Mouse (Mus musculus): ENCODE data around the gene Plekha6.

Plekha6 gene

GRCm38 (mm10) chr1:133270336-133270735, 106.3 kb downstream of the Plekha6 start:
- DNase-seq (ENCODE audit: low read depth, low spot score) = peak; percentile 27

- no peak for DNase-seq (ENCODE audit: low read depth, low spot score)
These were observed 110.2 kb downstream of the Plekha6 start for GRCm38 (mm10) chr1:133274163-133274562.

- no peak for DNase-seq (ENCODE audit: low read depth, low spot score)
These were observed 113.0 kb downstream of the Plekha6 start for GRCm38 (mm10) chr1:133276983-133277382.

- no peak for DNase-seq (ENCODE audit: low read depth, low spot score)
These were observed 114.5 kb downstream of the Plekha6 start for GRCm38 (mm10) chr1:133278539-133278938.

GRCm38 (mm10) chr1:133278946-133279631, 115.1 kb downstream of the Plekha6 start:
- no peak for DNase-seq (ENCODE audit: low read depth, low spot score)

- no peak for DNase-seq (ENCODE audit: low read depth, low spot score)
These were observed 115.7 kb downstream of the Plekha6 start for GRCm38 (mm10) chr1:133279632-133280093.

GRCm38 (mm10) chr1:133280537-133280936, 116.5 kb downstream of the Plekha6 start:
- DNase-seq (ENCODE audit: low read depth, low spot score) = no peak

- DNase-seq (ENCODE audit: low read depth, low spot score) = no peak
These were observed 121.9 kb downstream of the Plekha6 start for GRCm38 (mm10) chr1:133285907-133286306.

GRCm38 (mm10) chr1:133287051-133287450, 123.0 kb downstream of the Plekha6 start:
- no peak for DNase-seq (ENCODE audit: low read depth, low spot score)

- DNase-seq (ENCODE audit: low read depth, low spot score) = no peak
These were observed 123.9 kb downstream of the Plekha6 start for GRCm38 (mm10) chr1:133287880-133288279.

GRCm38 (mm10) chr1:133291888-133292287, 127.9 kb downstream of the Plekha6 start:
- no peak for DNase-seq (ENCODE audit: low read depth, low spot score)

GRCm38 (mm10) chr1:133292608-133293007, 128.6 kb downstream of the Plekha6 start:
- DNase-seq (ENCODE audit: low read depth, low spot score) = no peak

GRCm38 (mm10) chr1:133296376-133296775, 132.4 kb downstream of the Plekha6 start:
- no peak for DNase-seq (ENCODE audit: low read depth, low spot score)

GRCm38 (mm10) chr1:133298816-133299215, 134.8 kb downstream of the Plekha6 start:
- DNase-seq (ENCODE audit: low read depth, low spot score) = no peak

- DNase-seq (ENCODE audit: low read depth, low spot score) = no peak
These were observed 138.5 kb downstream of the Plekha6 start for GRCm38 (mm10) chr1:133302540-133302939.

GRCm38 (mm10) chr1:133306842-133307241, 142.8 kb downstream of the Plekha6 start:
- peak; percentile 69 for DNase-seq (ENCODE audit: low read depth, low spot score)

GRCm38 (mm10) chr1:133307318-133307717, 143.3 kb downstream of the Plekha6 start:
- peak; percentile 72 for DNase-seq (ENCODE audit: low read depth, low spot score)

- no peak for DNase-seq (ENCODE audit: low read depth, low spot score)
These were observed 145.8 kb downstream of the Plekha6 start, which contains the start of gene Golt1a for GRCm38 (mm10) chr1:133309652-133310267. Golt1a (plus strand) TSS chr1:133309800.

- DNase-seq (ENCODE audit: low read depth, low spot score) = peak; percentile 11
These were observed 147.2 kb downstream of the Plekha6 start for GRCm38 (mm10) chr1:133311240-133311639.

GRCm38 (mm10) chr1:133311946-133312345, 147.9 kb downstream of the Plekha6 start:
- no peak for DNase-seq (ENCODE audit: low read depth, low spot score)

GRCm38 (mm10) chr1:133314364-133314763, 150.4 kb downstream of the Plekha6 start:
- peak; percentile 57 for DNase-seq (ENCODE audit: low read depth, low spot score)

GRCm38 (mm10) chr1:133315775-133316174, 151.8 kb downstream of the Plekha6 start:
- DNase-seq (ENCODE audit: low read depth, low spot score) = no peak

- peak; percentile 16 for DNase-seq (ENCODE audit: low read depth, low spot score)
These were observed 152.6 kb downstream of the Plekha6 start for GRCm38 (mm10) chr1:133316577-133316976.

All from A20 (cell line).